Mouse (Mus musculus): ENCODE results near the gene Palb2.

Palb2 gene

GRCm38 (mm10) chr7:122132497-122133337 is at the start of gene Palb2, which contains the start of gene Dctn5:
Gene Palb2 (minus strand): TSS chr7:122132985.
Gene Dctn5 (plus strand): TSS chr7:122133041.
- DNase-seq = peak; percentile 98

DNA sequence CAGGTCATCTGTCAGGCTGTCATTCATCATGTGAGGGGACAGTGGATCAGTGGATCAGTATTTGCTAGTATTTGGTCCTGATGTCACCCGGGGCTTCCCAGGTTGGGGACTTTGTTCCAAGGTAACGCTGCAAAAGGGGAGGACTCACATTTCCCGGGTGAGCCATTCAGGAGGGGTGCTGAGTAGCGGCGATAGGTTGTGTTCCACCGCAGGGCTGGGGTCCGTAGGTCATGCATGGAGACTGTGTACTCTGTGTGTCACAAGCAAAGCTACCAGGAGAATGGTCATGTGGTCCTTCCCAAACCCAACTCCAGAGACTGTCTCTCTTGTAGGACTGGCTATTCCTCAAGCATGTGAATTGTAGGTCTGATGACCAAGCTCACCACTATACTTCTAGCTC is 47.9 kb upstream of the Palb2 start:
- no peak for DNase-seq

- no peak for DNase-seq
These were observed 38.8 kb upstream of the Palb2 start for GRCm38 (mm10) chr7:122171613-122172012.

GRCm38 (mm10) chr7:122170705-122171104 is 37.9 kb upstream of the Palb2 start:
- no peak for DNase-seq

- DNase-seq = no peak
These were observed 34.4 kb upstream of the Palb2 start for GRCm38 (mm10) chr7:122167203-122167602.

DNA sequence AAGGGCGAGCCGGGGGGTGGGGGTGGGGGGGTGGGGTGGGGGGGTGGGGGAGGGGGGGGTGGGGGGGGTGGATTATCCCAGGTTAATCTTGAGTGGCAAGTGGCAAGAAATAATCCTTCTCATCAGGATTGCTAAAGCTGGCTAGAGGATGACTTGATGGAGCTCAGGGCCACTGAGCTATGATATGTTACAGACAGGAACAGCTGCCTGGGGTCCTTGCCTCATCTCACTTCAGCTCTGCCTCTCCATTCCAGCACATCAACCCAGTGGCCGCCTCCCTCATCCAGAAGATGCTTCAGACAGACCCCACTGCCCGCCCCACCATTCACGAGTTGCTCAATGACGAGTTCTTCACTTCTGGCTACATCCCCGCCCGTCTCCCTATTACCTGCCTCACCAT is 31.0 kb upstream of the Palb2 start:
- no peak for DNase-seq

DNA sequence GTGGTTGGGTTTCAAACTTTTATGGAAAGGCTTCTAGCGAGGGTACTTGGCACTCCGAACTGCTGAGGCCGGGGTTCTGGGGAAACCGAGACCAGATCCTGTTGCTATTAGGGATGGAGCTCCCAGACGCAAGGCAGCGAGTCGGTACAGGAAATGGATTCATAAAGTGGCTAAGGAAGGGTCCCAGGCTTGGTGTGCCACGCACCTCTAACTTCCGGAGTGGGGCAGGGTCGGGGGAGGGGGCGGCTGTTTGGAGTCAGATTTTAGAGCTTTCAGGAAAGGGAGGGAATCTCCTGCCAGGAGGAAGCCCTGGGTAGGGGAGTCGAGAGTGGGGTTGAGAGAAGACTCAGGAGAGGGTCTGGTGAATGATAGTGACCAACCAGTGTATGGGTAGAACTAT is 27.3 kb upstream of the Palb2 start:
- no peak for DNase-seq

GRCm38 (mm10) chr7:122158915-122159902 is 26.4 kb upstream of the Palb2 start, which contains the start of gene Plk1:
Gene Plk1 (plus strand): TSS chr7:122159439.
- peak; percentile 75 for DNase-seq

DNA sequence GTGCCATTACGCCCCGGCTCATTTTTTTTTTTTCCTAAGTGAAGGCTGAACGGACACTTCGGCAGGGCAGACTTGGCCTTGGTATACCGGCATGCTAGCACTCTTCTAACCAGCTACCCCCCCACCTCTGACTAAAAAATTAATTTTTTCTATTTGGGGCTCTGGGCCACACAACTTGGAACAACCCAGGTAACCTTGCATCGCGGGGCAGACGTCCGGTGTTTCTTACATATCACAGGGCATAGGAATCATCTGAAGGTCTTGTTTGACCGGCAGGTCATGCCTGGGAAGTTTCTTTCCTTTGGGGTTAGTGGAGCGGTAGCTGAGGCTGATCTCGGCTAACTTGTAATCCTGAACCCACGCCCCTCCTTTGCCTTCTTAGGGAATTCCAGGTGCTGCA is 25.7 kb upstream of the Palb2 start:
- no peak for DNase-seq

DNA sequence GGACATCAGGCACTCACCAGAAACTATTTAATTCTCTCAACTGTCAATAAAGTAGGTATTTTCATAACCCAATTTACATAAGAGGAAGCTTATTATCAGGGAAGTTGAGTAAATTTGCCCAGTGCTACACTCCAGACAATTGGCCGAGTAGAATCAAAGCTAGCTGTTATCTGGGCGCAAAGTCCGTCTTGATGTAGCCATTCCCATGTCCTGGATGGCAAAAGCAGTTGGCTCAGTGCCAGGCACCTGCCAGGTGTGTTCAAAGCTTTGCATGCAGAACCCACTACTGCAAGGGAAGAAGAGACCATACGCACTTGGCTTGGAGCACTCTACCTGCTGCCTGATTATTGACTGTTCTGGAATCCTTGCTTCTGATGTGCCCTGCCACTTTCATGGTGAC is 19.7 kb upstream of the Palb2 start:
- DNase-seq = no peak

DNA sequence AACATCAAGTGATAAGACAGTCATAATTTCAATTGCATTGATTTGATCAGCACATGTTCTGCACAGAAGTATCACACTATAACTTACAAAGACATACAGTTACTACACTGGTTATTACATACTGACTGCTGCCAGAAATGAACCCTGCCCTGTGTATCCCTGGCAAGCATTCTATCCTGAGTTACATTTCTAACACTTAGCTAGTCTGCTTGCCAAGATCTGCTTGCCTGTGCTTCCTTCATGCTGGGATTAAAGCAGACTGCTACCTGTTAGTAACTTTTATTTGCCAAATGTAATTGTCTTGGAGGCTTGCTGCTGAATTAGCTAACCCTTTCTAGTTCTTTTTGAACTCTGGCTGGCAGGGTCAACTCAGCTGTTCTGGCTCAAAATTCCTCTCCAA is 8.2 kb upstream of the Palb2 start:
- DNase-seq = peak; percentile 72

- DNase-seq = no peak
These were observed 5.4 kb upstream of the Palb2 start for GRCm38 (mm10) chr7:122138190-122138589.

DNA sequence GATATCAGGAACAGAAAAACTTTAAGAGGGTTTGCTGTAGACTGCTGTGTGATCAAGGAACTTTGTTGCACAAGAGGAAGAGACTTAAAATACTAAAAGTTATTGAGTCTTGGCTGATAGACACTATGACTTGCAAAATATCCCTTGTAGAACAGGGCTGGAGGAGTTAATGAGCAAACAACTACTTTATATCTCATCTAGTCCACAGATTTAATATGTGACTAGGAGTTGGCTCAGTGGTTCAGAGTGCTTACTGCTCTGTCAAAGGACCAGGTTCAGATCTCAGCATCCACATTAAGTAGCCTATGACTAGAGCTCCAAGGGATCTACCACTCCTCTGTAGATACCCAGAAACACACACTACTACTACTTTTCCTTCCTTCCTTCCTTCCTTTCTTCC is 4.3 kb upstream of the Palb2 start:
- peak; percentile 78 for DNase-seq

DNA sequence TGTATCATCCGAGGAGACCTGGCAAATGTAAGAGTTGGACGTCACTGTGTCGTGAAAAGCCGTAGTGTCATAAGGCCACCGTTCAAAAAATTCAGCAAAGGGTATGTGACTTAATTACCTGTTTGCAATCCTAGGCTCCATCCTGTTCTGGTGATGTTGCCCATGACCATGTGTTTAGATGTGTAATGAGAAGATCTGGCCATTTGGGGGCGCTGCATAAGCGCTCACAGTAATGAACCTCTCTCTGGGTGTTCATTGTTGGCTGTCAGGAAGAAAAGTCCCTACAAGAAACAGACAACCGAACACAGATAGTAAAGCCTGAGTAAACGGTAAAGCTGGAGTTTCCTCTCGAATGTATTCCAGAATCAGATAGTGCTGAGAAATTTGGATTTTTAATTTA is 2.3 kb upstream of the Palb2 start:
- DNase-seq = peak; percentile 61

GRCm38 (mm10) chr7:122133338-122133625 is 497 bp upstream of the Palb2 start:
- no peak for DNase-seq

DNA sequence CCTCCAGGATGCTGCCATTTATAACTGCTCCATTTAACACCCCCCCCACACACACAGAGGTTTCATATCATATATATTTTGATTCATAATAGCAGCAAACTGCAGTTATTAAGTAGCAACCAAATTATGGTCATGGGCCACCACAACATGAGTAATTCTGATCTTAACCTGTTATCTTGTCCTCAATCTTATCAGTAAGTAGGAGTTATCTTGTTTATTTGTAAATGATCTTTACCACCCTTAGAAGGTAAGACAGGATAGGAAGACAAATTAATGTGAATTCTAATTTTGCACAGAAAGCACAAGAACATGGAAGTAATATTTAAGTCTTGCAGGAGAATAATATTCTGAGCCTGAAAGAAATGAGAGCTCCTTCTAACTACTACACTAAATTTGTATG is 951 bp downstream of the Palb2 start:
- DNase-seq = no peak

GRCm38 (mm10) chr7:122126946-122127345 is 5.8 kb downstream of the Palb2 start:
- peak; percentile 75 for DNase-seq

- no peak for DNase-seq
These were observed 7.1 kb downstream of the Palb2 start for GRCm38 (mm10) chr7:122125636-122126035.

DNA sequence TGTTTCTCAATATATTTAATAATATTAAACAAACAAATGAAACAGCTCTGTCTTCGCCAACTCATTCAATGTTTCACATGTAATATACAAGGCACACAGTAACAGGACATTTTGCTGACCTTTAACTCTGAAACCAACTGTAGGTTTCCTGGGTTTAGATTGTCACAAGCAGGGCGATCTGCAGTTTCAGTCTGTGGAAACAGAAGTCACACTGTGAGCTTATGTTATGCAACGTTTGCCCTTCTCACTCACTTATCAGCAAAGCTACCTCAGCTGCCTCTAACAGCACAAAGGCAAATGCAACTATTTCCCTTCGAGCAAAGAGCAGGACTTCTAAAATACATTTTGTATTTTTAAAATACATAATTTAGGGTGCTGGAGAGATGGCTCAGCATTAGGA is 9.3 kb downstream of the Palb2 start:
- no peak for DNase-seq

GRCm38 (mm10) chr7:122108206-122108605 is 24.6 kb downstream of the Palb2 start:
- peak; percentile 56 for DNase-seq

- peak; percentile 88 for DNase-seq
These were observed 31.0 kb downstream of the Palb2 start, which contains the start of gene Ndufab1 for GRCm38 (mm10) chr7:122101747-122102244. Gene Ndufab1 (minus strand): TSS chr7:122101886.

DNA sequence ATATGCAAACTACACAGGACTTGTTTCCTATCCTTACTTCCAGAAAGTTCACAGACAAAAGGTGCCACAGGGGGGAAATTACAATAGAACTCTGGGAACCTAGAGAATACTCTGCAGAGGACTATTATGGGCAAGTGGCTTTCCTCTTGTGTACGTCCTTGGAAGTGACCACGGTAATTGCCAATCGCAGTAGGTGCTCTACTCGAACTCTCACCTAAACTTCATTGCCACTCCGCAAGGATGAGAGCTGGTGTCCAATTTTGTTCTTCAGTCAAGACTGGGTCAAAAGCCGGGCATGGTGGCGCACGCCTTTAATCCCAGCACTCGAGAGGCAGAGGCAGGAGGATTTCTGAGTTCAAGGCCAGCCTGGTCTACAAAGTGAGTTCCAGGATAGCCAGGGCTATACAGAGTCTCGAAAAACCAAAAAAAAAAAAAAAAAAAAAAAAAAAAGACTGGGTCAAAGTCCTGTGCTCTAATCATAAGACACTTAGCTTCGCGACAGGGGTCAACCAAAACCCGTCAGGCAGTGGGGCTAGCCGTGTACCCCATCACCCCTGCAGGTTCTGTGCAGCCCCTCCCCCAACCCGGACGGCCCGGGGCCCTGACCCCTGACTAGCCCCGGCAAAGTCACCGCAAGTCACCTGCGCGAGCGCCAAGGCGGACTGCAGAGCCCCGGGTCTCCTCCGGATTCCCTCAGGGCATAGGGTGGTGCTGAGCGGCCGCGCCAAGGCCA is 31.6 kb downstream of the Palb2 start:
- peak; percentile 37 for DNase-seq

DNA sequence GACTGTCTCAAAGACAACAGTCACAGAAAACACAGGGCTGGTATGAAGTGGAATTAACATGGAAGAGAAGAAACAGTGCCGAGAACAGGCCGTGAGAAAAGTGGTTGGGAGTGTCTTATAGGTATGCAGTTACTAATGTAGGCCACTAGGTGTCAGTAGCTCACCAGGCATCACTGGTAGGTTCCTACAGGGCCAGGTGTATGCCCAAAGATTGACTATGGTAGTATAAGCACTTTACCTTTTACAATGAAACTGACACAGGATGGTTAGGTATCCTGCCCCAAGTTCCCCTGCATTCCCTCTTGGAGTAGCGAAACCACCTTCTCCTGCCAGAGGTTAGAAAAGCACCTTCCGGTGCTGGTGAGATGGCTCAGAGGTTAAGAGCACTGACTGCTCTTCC is 33.6 kb downstream of the Palb2 start:
- DNase-seq = peak; percentile 71

All from kidney, adult 9 months (tissue).